Mouse (Mus musculus): ENCODE measurements around the gene Adra1b. TPM values are rescaled to one million over a fixed set of nuclear protein-coding genes. Genes with fewer than 3 reads are reported as not detected.

The Adra1b gene
- polyA plus RNA-seq, 1 experiment from 2014 or later: 0.28 TPM

DNA sequence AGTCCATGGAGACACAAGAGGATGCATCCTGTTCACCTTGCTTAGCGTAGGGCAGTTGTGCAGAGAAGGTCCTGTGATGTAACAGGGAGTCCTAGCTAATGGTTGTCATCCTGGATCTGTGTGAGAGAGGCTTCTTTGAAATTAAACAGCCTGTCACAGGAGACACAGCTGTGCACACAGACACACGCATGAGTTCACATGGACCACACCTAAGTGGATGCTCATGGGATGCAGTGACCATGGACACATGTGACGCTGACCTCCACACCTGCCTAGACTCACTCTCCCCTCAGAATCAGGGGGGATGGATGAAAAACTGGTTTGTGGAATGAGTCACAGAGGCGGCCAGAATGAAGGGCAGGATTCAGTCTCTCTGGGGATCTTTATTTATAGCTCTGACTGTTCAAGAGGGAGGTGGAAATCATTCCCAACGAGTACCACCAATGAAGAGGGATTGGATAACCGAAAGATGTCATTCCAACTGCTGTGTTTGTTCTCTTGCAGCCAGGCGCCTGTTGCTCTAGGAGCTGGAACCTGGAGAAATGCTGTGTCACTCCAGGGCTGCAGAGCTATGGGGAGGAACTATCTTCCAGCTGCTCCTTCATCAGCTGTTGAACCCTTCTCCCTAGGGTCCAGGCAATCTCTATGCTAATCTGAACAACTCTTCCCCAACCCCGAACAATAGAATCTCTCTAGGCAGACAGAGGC is 11.6 kb downstream of the Adra1b start:
- Histone ChIP-seq H3K27ac (no peak overlapping the region), H3K9me3 (replicated peaks) (no peaks in the 10 kb centered on the region), H3K36me3 (ENCODE audit: poor library complexity, severe bottlenecking) (no peaks in the 10 kb centered on the region), H3K4me3 (no peak overlapping the region), H3K4me2 (no peak overlapping the region), H3K4me1 (no peaks in the 10 kb centered on the region), H3K27me3 (no peaks in the 10 kb centered on the region), H3K9ac (no peak overlapping the region)
- WGBS: 83% methylated on average over 8 of the region's 8 CpGs
- ATAC-seq: no peak

DNA sequence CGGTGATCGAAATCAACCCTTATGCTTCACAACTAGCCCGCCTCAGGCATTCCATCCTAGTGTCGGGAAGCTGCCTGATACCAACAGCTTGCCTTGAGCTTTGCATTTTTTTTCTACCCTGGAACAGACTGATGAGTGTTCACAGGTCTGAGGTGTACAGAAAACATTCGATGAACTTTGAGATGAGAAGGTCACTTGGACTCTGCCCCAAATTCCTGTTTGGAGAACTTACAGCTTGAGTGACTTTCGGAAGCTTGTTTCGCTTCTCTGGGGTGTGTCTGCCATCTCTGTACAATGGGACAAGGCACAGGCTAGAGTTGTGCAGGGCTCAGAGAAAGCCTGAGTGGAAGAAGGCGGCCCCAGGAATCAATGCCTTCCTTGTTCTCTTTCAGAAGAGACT is 12.3 kb downstream of the Adra1b start:
- H3K36me3 ChIP-seq (ENCODE audit: poor library complexity, severe bottlenecking): no peaks in the 10 kb centered on the region
- H3K4me3 ChIP-seq: no peak overlapping the region
- no peak overlapping the region for H3K27ac ChIP-seq
- H3K4me1 ChIP-seq: no peaks in the 10 kb centered on the region
- H3K9ac ChIP-seq: no peak overlapping the region
- 86% methylated on average over 8 of the region's 8 CpGs for WGBS
- H3K4me2 ChIP-seq: no peak overlapping the region
- H3K9me3 ChIP-seq (replicated peaks): no peaks in the 10 kb centered on the region
- H3K27me3 ChIP-seq: no peaks in the 10 kb centered on the region
- no peak for ATAC-seq

DNA sequence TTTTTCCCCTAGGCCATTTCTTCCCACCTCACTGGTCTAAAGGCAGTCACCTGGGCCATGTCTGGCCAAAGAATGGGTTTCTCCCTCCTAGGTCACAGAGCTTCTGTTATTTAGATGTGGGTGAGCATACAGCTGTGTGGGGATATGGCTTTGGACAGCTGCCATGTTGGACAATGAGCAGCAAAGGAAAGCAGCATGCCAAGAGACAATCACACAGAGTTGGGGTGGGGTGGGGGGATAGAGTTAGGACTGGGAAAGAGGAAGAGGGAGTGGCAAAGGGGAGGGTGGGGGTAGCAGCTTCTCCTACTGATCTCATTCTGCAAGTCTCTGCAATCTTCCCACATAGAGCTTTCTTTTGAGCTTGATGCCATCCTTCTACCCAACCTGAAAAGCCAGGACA is 13.4 kb downstream of the Adra1b start:
- no peak overlapping the region for H3K9ac ChIP-seq
- no peaks in the 10 kb centered on the region for H3K36me3 ChIP-seq (ENCODE audit: poor library complexity, severe bottlenecking)
- H3K4me3 ChIP-seq: no peak overlapping the region
- no peak for ATAC-seq
- H3K9me3 ChIP-seq (replicated peaks): no peaks in the 10 kb centered on the region
- no peaks in the 10 kb centered on the region for H3K4me1 ChIP-seq
- H3K27ac ChIP-seq: no peak overlapping the region
- H3K4me2 ChIP-seq: no peak overlapping the region
- H3K27me3 ChIP-seq: no peaks in the 10 kb centered on the region

DNA sequence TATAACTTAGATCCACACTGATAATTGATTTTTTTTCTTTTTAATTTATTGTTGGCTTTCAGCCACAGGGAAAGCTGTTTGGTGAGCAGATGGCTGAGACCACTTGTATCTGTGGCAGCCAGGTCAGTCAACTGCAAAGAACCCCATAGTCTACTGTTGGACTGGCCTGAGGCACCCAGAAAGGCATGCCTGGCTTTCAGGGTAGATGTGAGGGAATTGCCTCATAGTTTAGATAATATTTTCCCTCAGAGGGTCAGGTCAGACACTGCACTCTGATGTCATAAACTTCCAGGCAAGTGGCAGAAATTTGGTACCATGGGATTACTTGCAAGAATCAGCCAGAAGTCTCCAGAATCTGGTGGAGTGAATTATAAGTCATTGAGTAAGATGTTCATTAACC is 16.5 kb downstream of the Adra1b start:
- Histone ChIP-seq H3K9ac (no peak overlapping the region), H3K27me3 (no peaks in the 10 kb centered on the region), H3K4me3 (no peak overlapping the region), H3K36me3 (ENCODE audit: poor library complexity, severe bottlenecking) (no peaks in the 10 kb centered on the region), H3K27ac (no peak overlapping the region), H3K4me2 (no peak overlapping the region), H3K4me1 (no peaks in the 10 kb centered on the region), H3K9me3 (replicated peaks) (no peaks in the 10 kb centered on the region)
- no peak for ATAC-seq

DNA sequence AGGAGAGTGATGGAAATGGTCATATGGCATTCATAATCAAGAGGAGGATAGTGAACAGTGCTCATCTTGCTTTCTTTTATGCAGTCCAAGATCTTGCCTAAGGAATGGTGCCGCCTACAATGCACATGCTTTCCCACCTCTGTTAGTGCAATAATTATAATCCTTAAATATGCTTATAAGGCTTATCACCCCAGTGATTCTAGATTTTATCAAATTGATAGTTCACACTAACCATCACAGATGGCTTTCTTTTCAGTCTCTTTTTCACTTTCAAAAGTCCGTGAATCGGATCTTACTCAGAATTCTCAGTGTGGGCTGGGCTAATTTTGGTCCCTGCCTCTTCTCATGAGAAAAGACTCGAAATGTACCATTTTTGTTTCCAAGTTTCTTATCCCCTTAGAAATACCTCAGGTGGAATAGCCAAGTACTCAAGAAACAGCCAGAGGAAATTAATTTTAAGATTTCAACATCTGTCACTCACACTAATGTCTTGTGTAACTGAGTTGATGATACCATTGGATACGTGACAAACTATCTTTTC is 17.3 kb downstream of the Adra1b start:
- no peak for ATAC-seq
- no peak overlapping the region for H3K9ac ChIP-seq
- H3K4me1 ChIP-seq: no peaks in the 10 kb centered on the region
- 91% methylated on average over 5 of the region's 5 CpGs for WGBS
- H3K27me3 ChIP-seq: no peaks in the 10 kb centered on the region
- no peak overlapping the region for H3K4me2 ChIP-seq
- no peaks in the 10 kb centered on the region for H3K36me3 ChIP-seq (ENCODE audit: poor library complexity, severe bottlenecking)
- no peak overlapping the region for H3K4me3 ChIP-seq
- H3K9me3 ChIP-seq (replicated peaks): no peaks in the 10 kb centered on the region
- H3K27ac ChIP-seq: no peak overlapping the region

DNA sequence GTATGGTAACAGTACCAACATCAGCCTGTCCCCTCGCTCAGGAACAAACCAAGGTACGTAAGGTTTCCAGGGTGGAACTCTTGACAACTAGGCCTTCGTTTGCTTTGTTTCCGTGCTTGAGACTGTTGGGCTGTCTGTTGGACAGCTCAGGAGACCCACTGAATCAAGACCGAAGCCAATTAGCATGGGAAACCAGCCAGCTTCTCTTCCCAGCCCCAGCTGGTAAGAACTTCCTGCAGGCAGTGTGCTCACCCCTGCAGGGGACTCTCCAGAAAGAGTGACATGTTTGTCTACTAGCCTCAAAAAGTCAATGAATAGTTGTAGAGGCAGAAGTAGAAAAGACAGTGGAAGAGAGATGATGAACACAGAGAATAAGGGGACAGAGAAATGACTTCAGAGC is 23.8 kb downstream of the Adra1b start:
- no peak for ATAC-seq
- 75% methylated on average over 5 of the region's 5 CpGs for WGBS
- no peaks in the 10 kb centered on the region for H3K4me1 ChIP-seq
- no peak overlapping the region for H3K4me3 ChIP-seq
- H3K4me2 ChIP-seq: no peak overlapping the region
- no peak overlapping the region for H3K9ac ChIP-seq
- H3K36me3 ChIP-seq (ENCODE audit: poor library complexity, severe bottlenecking): no peaks in the 10 kb centered on the region
- H3K27me3 ChIP-seq: no peaks in the 10 kb centered on the region
- no peaks in the 10 kb centered on the region for H3K9me3 ChIP-seq (replicated peaks)
- no peak overlapping the region for H3K27ac ChIP-seq

DNA sequence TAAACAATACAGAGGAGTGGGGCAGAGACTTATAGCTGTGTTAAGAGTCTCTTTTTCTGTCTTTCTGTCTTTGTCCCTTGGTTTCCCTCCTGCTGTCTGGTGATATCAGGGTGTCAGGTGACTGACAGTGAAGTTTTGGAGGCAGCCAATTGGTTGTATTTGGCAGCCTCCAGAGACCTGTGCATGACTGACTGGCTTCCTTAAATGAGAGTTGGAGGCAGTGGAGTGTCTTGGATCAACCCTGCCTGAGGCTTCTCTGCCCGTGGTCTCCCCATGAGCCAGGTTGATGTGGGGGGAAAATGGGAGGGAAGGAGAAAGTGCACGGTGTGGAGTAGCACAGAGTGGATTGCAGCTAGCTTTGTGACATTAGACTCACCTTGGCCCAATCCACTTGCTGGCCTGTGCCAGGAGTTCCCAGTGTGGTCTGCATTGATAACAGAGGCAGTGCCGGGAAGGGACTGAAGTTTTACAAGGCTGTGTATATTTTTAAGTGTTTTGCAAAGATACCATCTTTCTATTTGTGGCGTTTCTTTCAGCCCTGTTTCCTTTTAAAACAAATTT is 33.2 kb downstream of the Adra1b start:
- Histone ChIP-seq H3K4me2 (no peak overlapping the region), H3K4me3 (no peak overlapping the region), H3K4me1 (no peaks in the 10 kb centered on the region), H3K27me3 (no peaks in the 10 kb centered on the region), H3K9me3 (replicated peaks) (no peaks in the 10 kb centered on the region), H3K27ac (no peak overlapping the region), H3K36me3 (ENCODE audit: poor library complexity, severe bottlenecking) (no peaks in the 10 kb centered on the region), H3K9ac (no peak overlapping the region)
- ATAC-seq: no peak
- WGBS: 70% methylated on average over 4 of the region's 4 CpGs

DNA sequence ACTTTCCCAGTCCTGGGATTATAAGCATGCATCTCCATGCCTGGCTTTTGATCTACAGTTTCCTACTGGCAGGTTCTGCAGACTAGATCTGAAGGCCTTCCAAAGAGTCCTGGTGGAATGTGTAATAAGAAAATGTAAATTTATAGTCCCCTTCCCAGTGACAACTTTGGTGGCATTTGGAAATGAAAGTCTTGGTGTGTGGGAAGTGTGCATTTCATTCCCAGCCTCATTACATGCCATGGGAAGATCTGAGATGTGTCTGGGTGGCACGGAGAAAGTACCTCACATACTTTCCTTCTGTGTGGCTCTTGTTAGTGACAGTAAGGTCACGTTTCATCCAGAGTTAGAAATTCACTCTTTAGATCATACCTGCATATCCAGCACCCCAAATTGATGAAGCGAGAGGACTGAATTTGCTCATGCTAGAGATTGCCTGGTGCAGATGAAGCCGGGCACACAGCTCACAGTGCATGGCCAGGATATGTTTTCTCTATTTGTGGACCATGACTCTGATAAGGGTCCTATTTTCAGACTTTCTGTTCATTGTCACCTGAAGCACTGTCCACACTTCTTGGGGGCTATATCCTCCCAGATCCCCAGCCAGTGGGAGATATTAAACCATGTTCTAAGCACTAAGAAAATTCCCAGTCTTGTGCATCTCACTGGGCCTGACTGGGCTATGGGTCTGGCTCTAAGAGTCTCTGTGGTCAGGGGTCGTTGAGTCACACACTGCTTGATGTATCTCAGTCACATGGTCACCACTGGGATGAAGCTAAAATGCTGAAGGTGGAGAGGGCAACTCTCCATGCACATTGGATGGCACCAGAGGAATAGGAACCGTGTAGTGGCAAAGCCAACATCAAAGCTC is 35.5 kb downstream of the Adra1b start:
- Histone ChIP-seq H3K36me3 (ENCODE audit: poor library complexity, severe bottlenecking) (no peaks in the 10 kb centered on the region), H3K9me3 (replicated peaks) (no peaks in the 10 kb centered on the region), H3K27me3 (no peaks in the 10 kb centered on the region), H3K27ac (no peak overlapping the region), H3K4me1 (no peaks in the 10 kb centered on the region), H3K9ac (no peak overlapping the region), H3K4me2 (no peak overlapping the region), H3K4me3 (no peak overlapping the region)
- whole genome bisulfite sequencing: 78% methylated on average over 6 of the region's 6 CpGs
- no peak for ATAC-seq

DNA sequence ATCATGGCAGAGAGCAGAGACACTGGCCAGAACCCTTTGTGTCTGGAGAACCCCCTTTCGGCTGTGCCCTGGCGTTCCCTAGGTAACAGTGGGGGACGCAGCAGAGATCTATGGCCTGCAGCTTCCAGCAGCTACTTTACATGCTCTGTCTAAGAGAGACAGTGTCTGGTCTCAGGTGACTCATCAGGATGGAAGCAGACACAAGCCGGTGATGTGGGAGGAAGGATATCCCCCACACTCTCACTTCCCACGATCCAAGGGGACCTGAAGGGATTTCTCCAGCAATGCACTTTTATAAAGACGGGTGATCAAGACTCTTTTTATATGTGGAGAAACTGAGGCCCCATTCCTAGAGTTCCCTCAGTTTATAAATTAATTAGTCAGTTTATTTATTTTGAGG is 48.0 kb downstream of the Adra1b start:
- no peaks in the 10 kb centered on the region for H3K9me3 ChIP-seq (replicated peaks)
- H3K4me3 ChIP-seq: no peak overlapping the region
- H3K27ac ChIP-seq: no peak overlapping the region
- H3K36me3 ChIP-seq (ENCODE audit: poor library complexity, severe bottlenecking): no peaks in the 10 kb centered on the region
- 77% methylated on average over 6 of the region's 6 CpGs for WGBS
- H3K4me2 ChIP-seq: no peak overlapping the region
- 0 out of 2 replicates have a peak, but pooled peaks cover 7% of the 10 kb centered on the region for H3K4me1 ChIP-seq
- ATAC-seq: no peak
- H3K27me3 ChIP-seq: no peaks in the 10 kb centered on the region
- no peak overlapping the region for H3K9ac ChIP-seq

DNA sequence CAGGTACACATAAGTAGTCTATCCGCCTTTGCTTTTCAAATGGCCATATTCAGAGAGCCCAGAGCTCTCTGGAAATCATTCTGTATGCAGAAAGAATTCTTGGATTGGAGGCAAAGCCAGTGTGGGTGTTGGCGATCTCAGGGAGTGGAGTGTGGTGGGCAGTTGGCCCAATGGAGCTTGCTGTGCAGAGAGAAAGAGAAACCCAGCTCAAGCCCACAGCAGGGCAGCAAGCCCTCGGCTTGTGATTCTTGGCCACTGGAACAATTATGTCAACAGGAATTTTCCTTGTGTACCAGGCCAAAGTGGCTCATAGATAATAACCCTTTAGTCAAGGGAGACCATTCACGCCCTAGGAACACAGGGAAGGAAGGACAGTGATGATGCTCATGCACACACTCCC is 53.0 kb downstream of the Adra1b start:
- Histone ChIP-seq H3K4me3 (no peak overlapping the region), H3K4me1 (0 out of 2 replicates have a peak, but pooled peaks cover 7% of the 10 kb centered on the region), H3K9me3 (replicated peaks) (no peaks in the 10 kb centered on the region), H3K9ac (no peak overlapping the region), H3K4me2 (no peak overlapping the region), H3K27ac (no peak overlapping the region), H3K27me3 (no peaks in the 10 kb centered on the region), H3K36me3 (ENCODE audit: poor library complexity, severe bottlenecking) (no peaks in the 10 kb centered on the region)
- 83% methylated on average over 4 of the region's 4 CpGs for WGBS
- no peak for ATAC-seq

DNA sequence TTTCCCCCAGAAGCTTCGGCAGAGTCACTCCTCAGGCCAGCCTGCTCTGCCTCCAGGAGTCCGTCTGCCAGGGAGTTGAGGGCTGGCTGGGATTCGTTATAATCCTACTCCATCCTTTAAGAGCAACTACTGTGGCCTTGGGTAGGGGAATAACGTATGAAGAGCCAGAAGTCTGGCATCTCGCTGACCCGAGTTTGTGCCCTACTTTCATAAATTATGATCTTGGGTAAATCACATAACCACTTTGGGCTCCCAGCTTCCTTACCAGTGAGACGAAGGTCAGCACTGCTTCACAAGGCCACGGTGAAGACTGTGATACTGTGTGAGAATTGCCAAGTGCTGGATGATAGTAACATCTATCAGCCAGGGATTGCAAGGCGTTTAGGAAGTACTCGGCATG is 59.4 kb downstream of the Adra1b start:
- H3K36me3 ChIP-seq (ENCODE audit: poor library complexity, severe bottlenecking): no peaks in the 10 kb centered on the region
- no peaks in the 10 kb centered on the region for H3K9me3 ChIP-seq (replicated peaks)
- 73% methylated on average over 10 of the region's 10 CpGs for WGBS
- peaks cover 16% of the 10 kb centered on the region for H3K27me3 ChIP-seq
- no peak overlapping the region for H3K4me2 ChIP-seq
- ATAC-seq: no peak
- no peak overlapping the region for H3K4me3 ChIP-seq
- no peak overlapping the region for H3K27ac ChIP-seq
- H3K4me1 ChIP-seq: 0 out of 2 replicates have a peak, but pooled peaks cover 1% of the 10 kb centered on the region
- no peak overlapping the region for H3K9ac ChIP-seq

DNA sequence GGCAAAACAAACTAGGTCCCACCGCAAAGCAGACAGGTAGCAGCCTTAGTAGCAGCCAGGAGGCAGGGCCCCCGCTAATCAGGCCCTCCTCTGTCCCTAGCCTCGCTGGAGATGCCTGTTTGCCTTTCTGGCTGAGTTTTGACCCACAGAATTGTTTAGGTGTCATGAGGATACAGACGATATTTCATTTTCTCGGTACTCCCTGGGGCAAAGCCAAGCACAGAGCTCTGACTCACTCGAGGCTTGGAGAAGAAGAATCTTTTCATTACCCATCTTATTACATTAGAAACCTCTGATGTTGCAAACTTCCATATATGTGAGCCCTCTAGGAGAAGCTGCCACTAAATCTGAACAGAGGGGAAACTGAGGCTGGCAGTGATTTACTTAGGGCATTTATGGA is 60.5 kb downstream of the Adra1b start:
- Histone ChIP-seq H3K27me3 (peaks cover 27% of the 10 kb centered on the region), H3K4me3 (no peak overlapping the region), H3K9me3 (replicated peaks) (no peaks in the 10 kb centered on the region), H3K4me1 (0 out of 2 replicates have a peak, but pooled peaks cover 4% of the 10 kb centered on the region), H3K27ac (no peak overlapping the region), H3K4me2 (no peak overlapping the region), H3K9ac (no peak overlapping the region), H3K36me3 (ENCODE audit: poor library complexity, severe bottlenecking) (no peaks in the 10 kb centered on the region)
- ATAC-seq: no peak
- WGBS: 77% methylated on average over 6 of the region's 6 CpGs
